Mouse (Mus musculus): Measurements from ENCODE around the gene Gm20388.

DNA sequence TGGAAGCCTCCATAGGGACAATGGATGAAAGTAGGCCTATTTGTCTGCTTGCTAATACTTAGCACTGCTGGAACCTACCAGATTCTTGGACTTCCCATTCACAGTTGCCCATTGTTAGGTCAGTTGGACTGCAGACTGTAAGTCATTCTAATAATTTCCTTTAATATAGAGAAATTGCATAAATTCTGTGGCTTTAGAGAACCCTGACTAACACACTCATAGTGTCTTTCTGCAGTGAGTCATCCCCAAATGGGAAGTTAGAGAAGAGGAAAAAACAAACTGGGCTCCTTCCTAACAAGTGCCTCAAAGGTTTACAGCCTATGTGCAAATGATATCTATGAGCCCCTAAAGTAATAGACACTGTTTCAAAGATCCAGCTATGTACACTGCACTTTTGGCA is 3023.3 kb downstream of the Gm20388 start:
- no peak for TF ChIP-seq TAL1 (IDR thresholded peaks at IDR 0.05; ENCODE audit: low read length)
- TF ChIP-seq GATA1 (IDR thresholded peaks at IDR 0.05; ENCODE audit: low read length) = no peak

All from erythroblast, embryonic 14.5 days (primary cell).